1 mouse cellular context compared by ENCODE assay signal in genomic region chr11:94729565-94729964, GRCm38 (mm10).
TF ChIP-seq lines count a peak whose summit lies in the region.

No protein-coding gene starts in this region.

TF ChIP-seq in MEL, 35 proteins besides CTCF, POLR2A, EP300 and RAD21:
- TF ChIP-seq NELFE (IDR thresholded peaks at IDR 0.05; ENCODE audit: low read depth, low read length) (no peak), GABPA (IDR thresholded peaks at IDR 0.05; ENCODE audit: low read depth, low read length) (no peak), HCFC1 (IDR thresholded peaks at IDR 0.05; ENCODE audit: low read depth, low read length) (no peak), TBP (IDR thresholded peaks at IDR 0.05; ENCODE audit: low read depth, low read length) (no peak), RCOR1 (IDR thresholded peaks at IDR 0.05; ENCODE audit: low read depth, low read length) (no peak), SMC3 (IDR thresholded peaks at IDR 0.05; ENCODE audit: low read depth, low read length) (no peak), USF1 (IDR thresholded peaks at IDR 0.05; ENCODE audit: low read depth, low read length) (no peak), MAX (IDR thresholded peaks at IDR 0.05; ENCODE audit: low read length) (no peak), MAFK (IDR thresholded peaks at IDR 0.05; ENCODE audit: borderline replicate concordance, low read depth, low read length) (no peak), SIN3A (IDR thresholded peaks at IDR 0.05; ENCODE audit: low read length) (no peak), ZC3H11A (IDR thresholded peaks at IDR 0.05; ENCODE audit: low read depth, low read length) (no peak), KAT2A (conservative IDR thresholded peaks at IDR 0.05; ENCODE audit: low read depth, low read length) (no peak), ELF1 (IDR thresholded peaks at IDR 0.05; ENCODE audit: low read depth, low read length) (no peak), NRF1 (IDR thresholded peaks at IDR 0.05; ENCODE audit: insufficient read depth, low read depth, low read length, poor library complexity, severe bottlenecking) (no peak), MXI1 (IDR thresholded peaks at IDR 0.05; ENCODE audit: low read depth, low read length) (no peak)
